Mouse (Mus musculus) frontal cortex, postnatal 36 days (tissue): ENCODE data around the gene Taf5.

Experiments used
- DNase-seq, 2 experiments: peaks; one replicate each; pipeline ENCODE4 v3.0.0; 2022; ENCODE audit warnings: low spot score in 2 of 2

The Taf5 gene

GRCm38 (mm10) chr19:47065860-47066259, 1.7 kb upstream of the Taf5 start:
- DNase-seq: no peak

DNA sequence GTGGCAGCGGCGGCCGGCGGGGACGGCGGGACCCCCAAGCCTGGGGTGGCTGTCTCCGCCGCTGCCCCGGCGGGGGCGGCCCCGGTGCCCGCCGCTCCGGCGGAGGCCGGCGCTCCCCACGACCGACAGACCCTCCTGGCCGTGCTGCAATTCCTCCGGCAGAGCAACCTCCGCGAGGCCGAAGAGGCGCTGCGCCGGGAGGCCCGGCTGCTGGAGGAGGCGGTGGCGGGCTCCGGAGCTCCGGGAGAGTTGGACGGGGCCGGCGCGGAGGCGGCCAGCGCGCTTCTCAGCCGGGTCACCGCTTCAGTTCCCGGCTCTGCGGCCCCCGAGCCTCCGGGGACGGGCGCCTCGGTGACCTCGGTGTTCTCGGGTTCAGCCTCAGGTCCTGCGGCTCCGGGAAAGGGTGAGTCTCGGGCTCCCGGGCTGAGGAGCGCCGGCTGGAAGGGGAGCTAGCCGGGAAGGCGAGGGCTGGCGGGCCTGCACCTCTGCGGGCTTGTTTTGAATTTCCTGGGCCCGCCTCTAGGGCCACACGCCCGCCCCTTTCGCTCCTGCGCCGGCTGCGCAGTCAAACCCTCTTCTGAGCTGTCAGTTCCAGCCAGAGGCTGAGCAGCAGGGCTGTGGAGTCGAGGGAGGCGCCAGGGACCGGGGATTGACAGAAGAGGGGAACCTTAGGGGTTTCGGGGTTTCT, 522 bp downstream of the Taf5 start:
- peak; percentile 84 to 87 for DNase-seq

- no peak for DNase-seq
Observed at GRCm38 (mm10) chr19:47088226-47088625, 20.7 kb downstream of the Taf5 start.

GRCm38 (mm10) chr19:47089718-47090525, 22.4 kb downstream of the Taf5 start:
- peak in 1 of 2 experiments; percentile 17 for DNase-seq

- peak; percentile 95 to 99 for DNase-seq
Observed at GRCm38 (mm10) chr19:47090550-47091156, 23.1 kb downstream of the Taf5 start, which contains the start of the genes Usmg5 and Pdcd11. Gene Usmg5, minus strand, starts transcription at chr19:47090647. Gene Pdcd11, plus strand, starts transcription at chr19:47090768.

DNA sequence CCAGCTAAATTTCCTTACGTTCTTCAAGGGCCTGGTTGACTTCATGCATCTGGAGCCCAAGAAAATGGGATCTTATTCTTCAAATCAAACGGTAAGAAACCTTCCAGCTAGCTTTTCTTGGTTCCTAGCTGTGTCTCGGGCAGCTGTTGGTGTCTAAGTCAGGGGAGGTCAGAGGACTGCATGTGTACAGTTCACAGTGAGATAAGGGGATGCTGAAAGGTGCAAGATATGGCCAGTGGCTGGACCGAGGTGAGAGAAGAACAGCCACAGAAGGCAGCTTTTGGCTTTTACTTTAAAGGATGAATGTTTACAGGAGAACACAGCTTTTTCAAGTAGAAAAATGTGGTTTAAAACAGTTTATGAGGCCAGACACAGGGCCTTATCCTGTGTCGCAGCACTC, 33.5 kb downstream of the Taf5 start:
- no peak for DNase-seq

- DNase-seq: no peak
Observed at GRCm38 (mm10) chr19:47104641-47105271, 37.2 kb downstream of the Taf5 start.

DNA sequence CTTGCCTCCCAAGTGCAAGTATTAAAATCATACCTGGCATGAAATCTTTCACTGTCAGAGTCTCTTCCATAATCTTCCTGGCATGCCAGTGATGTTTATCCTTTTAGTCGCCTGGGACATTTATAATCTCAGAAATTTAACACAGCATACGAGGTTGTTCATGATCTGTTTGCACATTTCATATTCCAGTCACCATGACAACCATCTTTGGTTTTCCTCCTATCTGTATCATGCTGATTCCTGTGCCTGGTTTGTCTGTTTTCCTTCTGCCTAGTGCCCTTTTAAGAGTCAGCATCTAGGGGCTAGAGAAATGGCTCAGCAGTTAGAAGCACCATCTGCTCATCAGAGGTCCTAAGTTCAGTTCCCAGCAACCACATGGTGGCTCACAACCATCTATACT, 51.1 kb downstream of the Taf5 start:
- no peak for DNase-seq

- DNase-seq: no peak
Observed at GRCm38 (mm10) chr19:47121054-47121453, 53.5 kb downstream of the Taf5 start.

- DNase-seq: no peak
Observed at GRCm38 (mm10) chr19:47122802-47123201, 55.3 kb downstream of the Taf5 start.

DNA sequence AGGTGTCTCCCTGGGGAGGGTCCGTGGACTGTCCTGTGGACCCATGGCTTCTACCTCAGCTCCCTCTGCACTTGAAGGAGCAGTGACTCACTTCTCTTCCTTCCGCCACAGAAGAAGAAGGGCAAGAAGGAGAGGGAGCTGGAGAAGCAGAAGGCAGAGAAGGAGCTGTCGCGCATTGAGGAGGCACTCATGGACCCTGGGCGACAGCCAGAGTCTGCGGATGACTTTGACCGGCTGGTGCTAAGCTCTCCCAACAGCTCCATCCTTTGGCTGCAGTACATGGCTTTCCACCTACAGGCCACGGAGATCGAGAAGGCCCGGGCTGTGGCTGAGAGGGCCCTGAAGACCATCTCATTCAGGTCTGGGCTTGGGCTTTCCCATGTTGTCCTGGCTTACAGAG, 60.6 kb downstream of the Taf5 start:
- peak; percentile 21 to 26 for DNase-seq

DNA sequence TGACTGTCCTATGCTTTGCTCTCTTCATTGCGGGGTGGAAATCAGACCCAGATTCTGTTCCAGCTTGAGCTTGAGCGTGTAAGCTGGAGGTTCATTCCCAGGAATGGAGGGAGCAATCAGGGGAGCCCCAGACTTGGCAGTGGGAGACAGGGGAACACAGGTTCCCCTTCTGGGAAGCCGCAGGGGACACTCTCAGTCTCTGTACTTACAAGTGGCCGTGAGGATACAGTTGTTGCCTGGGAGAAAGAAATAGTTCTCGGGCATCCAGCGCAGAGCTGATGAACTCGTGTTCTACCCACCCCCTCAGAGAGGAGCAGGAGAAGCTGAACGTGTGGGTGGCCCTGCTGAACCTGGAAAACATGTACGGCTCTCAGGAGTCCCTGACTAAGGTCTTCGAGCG, 61.3 kb downstream of the Taf5 start:
- no peak for DNase-seq

DNA sequence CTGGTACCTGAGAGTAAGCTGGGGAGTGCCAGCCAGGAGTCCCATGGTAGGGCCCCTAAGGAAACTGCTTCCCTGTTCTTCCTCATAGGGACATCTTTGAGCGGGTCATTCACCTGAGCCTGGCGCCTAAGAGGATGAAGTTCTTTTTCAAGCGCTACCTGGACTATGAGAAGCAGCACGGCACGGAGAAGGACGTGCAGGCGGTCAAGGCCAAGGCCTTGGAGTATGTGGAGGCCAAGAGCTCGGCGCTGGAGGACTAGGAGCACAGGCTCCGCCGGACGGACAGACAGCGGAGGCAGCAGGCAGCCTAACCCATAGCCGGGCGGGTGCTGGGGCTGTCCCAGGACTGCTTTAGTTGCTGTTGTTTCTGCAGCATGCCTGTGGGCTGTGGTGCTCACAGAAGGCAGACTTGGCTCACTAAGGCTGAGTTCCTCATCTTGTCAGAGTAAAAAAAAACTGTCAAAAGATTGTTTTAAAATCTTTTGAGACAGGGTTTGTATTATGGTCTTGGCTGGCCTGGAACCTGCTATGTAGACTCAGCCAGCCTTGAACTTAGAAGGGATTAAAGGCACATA, 63.1 kb downstream of the Taf5 start:
- DNase-seq: no peak
